30 mouse cellular contexts compared by ENCODE assay signal in the genomic region with DNA sequence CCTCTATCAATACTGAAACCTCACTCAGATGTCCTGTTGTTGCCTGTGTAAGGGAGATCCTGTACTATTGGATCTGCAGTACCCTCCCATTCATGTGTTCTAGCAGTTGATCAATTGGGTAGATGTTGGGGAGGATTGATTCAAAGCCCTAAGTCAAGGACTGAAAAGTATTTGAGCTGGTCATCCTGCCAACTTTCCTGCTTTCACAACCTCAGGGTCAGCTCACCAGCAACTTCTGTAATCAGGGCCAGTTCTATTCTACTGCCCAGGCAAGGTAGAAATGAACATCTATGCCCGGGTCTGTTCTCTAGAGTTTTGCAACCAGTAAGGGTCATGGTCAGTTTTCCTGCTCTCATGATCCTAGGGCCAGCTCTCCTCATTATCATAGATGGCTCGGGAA.
"Had no signal": no experiment of that assay in that cellular context is flagged by ENCODE, and none has a peak within 500 bp of the region (broad histone marks: within the 10 kb centered on the region; RNA-seq: fewer than 3 reads in every experiment).

No protein-coding gene starts in this region.

- ATAC-seq: lung, postnatal 0 days; midbrain, embryonic 13.5 days; midbrain, embryonic 15.5 days; midbrain, embryonic 16.5 days had no signal

- DNase-seq: left cerebral cortex, postnatal 4 days; liver; liver, embryonic 13.5 days; lung, adult 18-20 months; lung, adult 2 months; lung, embryonic 14.5 days; lung, postnatal 10 days; lung, postnatal 14 days; lung, postnatal 36 days; lung, postnatal 4 days; midbrain, embryonic 14.5 days had no signal

- H3K9me3 ChIP-seq: limb, embryonic 10.5 days; limb, embryonic 12.5 days; limb, embryonic 13.5 days; limb, embryonic 15.5 days; liver, embryonic 13.5 days; liver, embryonic 15.5 days; lung, embryonic 15.5 days; midbrain, embryonic 10.5 days; midbrain, embryonic 12.5 days; midbrain, embryonic 13.5 days; midbrain, embryonic 15.5 days; neural tube, embryonic 12.5 days had no signal

- H3K36me3 ChIP-seq: limb, embryonic 10.5 days; limb, embryonic 12.5 days; limb, embryonic 13.5 days; limb, embryonic 15.5 days; liver, embryonic 13.5 days; liver, embryonic 15.5 days; lung, embryonic 15.5 days; midbrain, embryonic 10.5 days; midbrain, embryonic 12.5 days; midbrain, embryonic 13.5 days; midbrain, embryonic 15.5 days; neural tube, embryonic 12.5 days had no signal

- H3K4me1 ChIP-seq: limb, embryonic 10.5 days; limb, embryonic 12.5 days; limb, embryonic 13.5 days; limb, embryonic 15.5 days; liver, embryonic 13.5 days; liver, embryonic 15.5 days; lung, embryonic 15.5 days; megakaryocyte, embryonic 14.5 days; midbrain, embryonic 10.5 days; midbrain, embryonic 12.5 days; midbrain, embryonic 13.5 days; midbrain, embryonic 15.5 days; neural tube, embryonic 12.5 days had no signal

- H3K27me3 ChIP-seq: limb, embryonic 12.5 days; limb, embryonic 13.5 days; limb, embryonic 15.5 days; liver, embryonic 13.5 days; liver, embryonic 15.5 days; lung, embryonic 15.5 days; megakaryocyte, embryonic 14.5 days; midbrain, embryonic 12.5 days; midbrain, embryonic 13.5 days; midbrain, embryonic 15.5 days; neural tube, embryonic 12.5 days had no signal

- H3K4me2 ChIP-seq: limb, embryonic 12.5 days; limb, embryonic 13.5 days; limb, embryonic 15.5 days; liver, embryonic 13.5 days; liver, embryonic 15.5 days; lung, embryonic 14.5 days; lung, embryonic 15.5 days; midbrain, embryonic 11.5 days; midbrain, embryonic 12.5 days; midbrain, embryonic 13.5 days; midbrain, embryonic 15.5 days; neural tube, embryonic 12.5 days had no signal

- H3K9ac ChIP-seq: limb, embryonic 12.5 days; limb, embryonic 13.5 days; limb, embryonic 15.5 days; liver, embryonic 13.5 days; liver, embryonic 14.5 days; liver, embryonic 15.5 days; lung, embryonic 14.5 days; lung, embryonic 15.5 days; midbrain, embryonic 12.5 days; midbrain, embryonic 13.5 days; midbrain, embryonic 15.5 days; neural tube, embryonic 12.5 days had no signal

- H3K27ac ChIP-seq: left cerebral cortex, adult 2 months; limb, embryonic 10.5 days; limb, embryonic 12.5 days; limb, embryonic 13.5 days; limb, embryonic 15.5 days; liver, embryonic 13.5 days; liver, embryonic 14.5 days; liver, embryonic 15.5 days; lung, embryonic 15.5 days; macrophage; midbrain, embryonic 10.5 days; midbrain, embryonic 12.5 days; midbrain, embryonic 13.5 days; midbrain, embryonic 15.5 days; neural tube, embryonic 12.5 days had no signal

- H3K4me3 ChIP-seq: left cerebral cortex, adult 2 months; limb, embryonic 10.5 days; limb, embryonic 12.5 days; limb, embryonic 13.5 days; limb, embryonic 15.5 days; liver, embryonic 13.5 days; liver, embryonic 15.5 days; lung, embryonic 15.5 days; megakaryocyte, embryonic 14.5 days; midbrain, embryonic 10.5 days; midbrain, embryonic 12.5 days; midbrain, embryonic 13.5 days; midbrain, embryonic 15.5 days; myocyte; neural tube, embryonic 12.5 days had no signal
